Mouse (Mus musculus) midbrain, embryonic 12.5 days (tissue): Measurements from ENCODE around the gene Fbn1. TPM values are rescaled to one million over a fixed set of nuclear protein-coding genes. Genes with fewer than 3 reads are reported as not detected.

Experiments used
- ATAC-seq: fragments of 200-750 bp; cut with Nextera tagmentation; 2 replicates; pipeline ENCODE4 v1.8.0; 2017; ENCODE audit warnings: low read depth, moderate TSS enrichment, moderate library complexity; ENCODE audit not compliant: low FRiP score
- H3K27ac ChIP-seq: fragments of 300-500 bp; sonication (generic); replicated peaks from 2 replicates; pipeline ENCODE4 v1.5.1; 2016; ENCODE audit warnings: mild to moderate bottlenecking
- H3K27me3 ChIP-seq: fragments of 300-500 bp; sonication (generic); 2 replicates; pipeline ENCODE4 v1.6.1; 2016; ENCODE audit warnings: mild to moderate bottlenecking
- H3K36me3 ChIP-seq: fragments of 300-500 bp; sonication (generic); 2 replicates; pipeline ENCODE4 v1.6.1; 2016
- H3K4me1 ChIP-seq: fragments of 300-500 bp; sonication (generic); 2 replicates; pipeline ENCODE4 v1.6.1; 2016
- H3K4me2 ChIP-seq: fragments of 300-500 bp; sonication (generic); replicated peaks from 2 replicates; pipeline ENCODE4 v1.6.1; 2016; ENCODE audit warnings: mild to moderate bottlenecking, moderate library complexity
- H3K4me3 ChIP-seq: fragments of 300-500 bp; sonication (generic); 2 replicates; pipeline ENCODE4 v1.5.1; 2016; ENCODE audit warnings: mild to moderate bottlenecking
- H3K9ac ChIP-seq: fragments of 300-500 bp; sonication (generic); replicated peaks from 2 replicates; pipeline ENCODE4 v1.6.1; 2016; ENCODE audit warnings: mild to moderate bottlenecking, moderate library complexity
- H3K9me3 ChIP-seq: fragments of 300-500 bp; sonication (generic); 2 replicates; pipeline ENCODE4 v1.6.1; 2016; ENCODE audit warnings: mild to moderate bottlenecking
- WGBS: fragments of 180-500 bp; shearing (Covaris S2); methylation state at CpG from one replicate; pipeline ENCODE4 v1.1.7; 2016; 5-methylcytosine and 5-hydroxymethylcytosine counted together
- polyA plus RNA-seq: library from polyadenylated mRNA; unstranded; fragments of >200 nt; fragmentation: Nextera tagmentation; extraction: Ambion mirVana; gene quantifications from 2 replicates; pipeline ENCODE4 v1.2.1, GENCODE M21; 2016

Fbn1 gene
- polyA plus RNA-seq, 1 experiment from 2014 or later, result 10.9 TPM

DNA sequence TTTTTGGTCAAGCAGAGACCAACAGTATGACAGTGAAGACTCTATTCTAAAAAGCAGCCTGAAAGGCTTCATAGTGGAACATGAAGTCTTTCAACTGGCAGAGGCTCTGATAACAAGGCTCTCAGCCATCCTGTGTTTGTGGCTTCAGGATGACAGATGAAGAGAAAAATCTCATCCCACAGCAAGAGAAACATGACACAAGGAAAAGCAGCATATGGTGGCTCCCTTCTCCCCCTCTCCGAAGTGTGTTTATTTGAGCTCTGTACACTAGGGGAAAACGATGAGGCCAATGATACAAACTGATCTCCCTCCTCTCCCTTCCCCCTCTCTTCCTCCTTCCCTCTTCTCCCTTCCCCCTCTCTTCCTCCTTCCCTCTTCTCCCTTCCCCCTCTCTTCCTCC, 127.7 kb downstream of the Fbn1 start:
- peaks cover 3% of the 10 kb centered on the region; the same call in 1 of the 2 replicates for H3K36me3 ChIP-seq
- no peak overlapping the region for H3K9ac ChIP-seq
- no peaks in the 10 kb centered on the region for H3K4me1 ChIP-seq
- WGBS, result 87% methylated on average over 2 of the region's 2 CpGs
- H3K4me2 ChIP-seq, result no peak overlapping the region
- H3K9me3 ChIP-seq, result no peaks in the 10 kb centered on the region
- H3K27ac ChIP-seq, result no peak overlapping the region
- H3K4me3 ChIP-seq, result no peak overlapping the region
- ATAC-seq, result no peak
- no peaks in the 10 kb centered on the region for H3K27me3 ChIP-seq

DNA sequence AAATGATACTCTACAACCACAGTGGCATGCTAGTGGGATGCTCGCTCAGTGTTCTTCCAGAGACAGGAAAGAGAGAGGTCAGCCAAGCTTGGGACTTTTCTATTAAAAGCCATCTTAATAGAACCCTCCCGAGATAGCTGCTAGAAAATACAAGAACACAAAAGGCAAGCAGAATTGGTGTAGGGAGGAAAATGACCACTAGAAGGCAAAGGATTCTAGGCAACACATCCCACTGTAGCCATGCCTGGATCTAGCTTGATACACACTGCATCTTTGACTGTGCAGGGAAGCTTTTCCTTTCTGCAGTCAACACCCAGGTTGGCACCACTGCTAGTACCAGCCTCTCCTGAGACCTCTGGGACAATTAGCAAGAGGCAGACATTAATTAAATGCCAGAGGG, 128.6 kb downstream of the Fbn1 start:
- H3K4me1 ChIP-seq, result no peaks in the 10 kb centered on the region
- H3K27me3 ChIP-seq, result no peaks in the 10 kb centered on the region
- no peak overlapping the region for H3K4me2 ChIP-seq
- H3K9ac ChIP-seq, result no peak overlapping the region
- H3K4me3 ChIP-seq, result no peak overlapping the region
- H3K9me3 ChIP-seq, result no peaks in the 10 kb centered on the region
- peaks cover 3% of the 10 kb centered on the region; the same call in 1 of the 2 replicates for H3K36me3 ChIP-seq
- WGBS, result 90% methylated on average over 2 of the region's 2 CpGs
- no peak for ATAC-seq
- H3K27ac ChIP-seq, result no peak overlapping the region

DNA sequence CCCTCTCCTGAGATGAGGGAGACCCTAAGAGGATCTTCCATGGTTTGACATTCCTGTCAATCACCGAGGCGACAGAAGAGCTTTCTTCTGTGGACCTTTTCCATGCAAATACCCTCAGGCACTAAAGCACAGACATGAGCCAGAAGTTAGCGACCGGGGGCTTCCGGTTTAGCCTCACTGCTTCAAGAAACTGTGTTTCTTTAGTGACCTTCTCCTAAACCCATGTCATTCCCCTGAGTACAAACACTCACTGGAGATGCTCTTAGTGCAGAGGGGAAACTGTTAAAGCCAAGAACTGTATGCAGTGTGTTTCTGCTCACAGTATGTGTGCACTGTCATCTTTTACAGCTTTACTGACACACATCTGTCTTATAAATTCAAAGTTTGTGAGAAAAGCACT, 131.9 kb downstream of the Fbn1 start:
- H3K4me3 ChIP-seq, result no peak overlapping the region
- H3K36me3 ChIP-seq, result peaks cover 2% of the 10 kb centered on the region; the same call in 1 of the 2 replicates
- no peaks in the 10 kb centered on the region for H3K9me3 ChIP-seq
- no peak overlapping the region for H3K9ac ChIP-seq
- H3K27ac ChIP-seq, result no peak overlapping the region
- WGBS, result 47% methylated on average over 5 of the region's 5 CpGs
- no peaks in the 10 kb centered on the region for H3K4me1 ChIP-seq
- no peak for ATAC-seq
- H3K4me2 ChIP-seq, result no peak overlapping the region
- no peaks in the 10 kb centered on the region for H3K27me3 ChIP-seq

DNA sequence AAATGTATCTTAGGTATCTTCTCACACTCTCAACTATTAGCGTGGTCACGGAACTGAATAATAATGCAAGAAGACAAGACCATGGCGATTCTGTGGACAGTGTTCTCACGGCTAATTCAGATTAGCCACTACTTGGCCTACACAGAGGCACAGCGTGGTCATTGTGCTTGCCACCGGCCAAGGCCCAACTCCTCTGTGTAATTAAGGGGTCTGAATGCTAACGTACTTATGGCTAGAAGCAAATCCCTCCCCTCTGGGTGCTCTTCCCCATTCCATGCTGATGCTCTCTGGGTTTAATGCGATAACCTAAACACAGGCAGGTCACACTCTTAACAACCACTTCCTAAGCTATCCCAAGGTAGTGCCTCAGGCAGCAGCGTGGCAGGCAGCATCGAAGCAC, 132.5 kb downstream of the Fbn1 start:
- Histone ChIP-seq H3K9me3 (no peaks in the 10 kb centered on the region), H3K27ac (no peak overlapping the region), H3K4me3 (no peak overlapping the region), H3K36me3 (peaks cover 3% of the 10 kb centered on the region; the same call in 1 of the 2 replicates), H3K4me1 (no peaks in the 10 kb centered on the region), H3K9ac (no peak overlapping the region), H3K4me2 (no peak overlapping the region), H3K27me3 (no peaks in the 10 kb centered on the region)
- no peak for ATAC-seq
- 69% methylated on average over 10 of the region's 10 CpGs for WGBS

DNA sequence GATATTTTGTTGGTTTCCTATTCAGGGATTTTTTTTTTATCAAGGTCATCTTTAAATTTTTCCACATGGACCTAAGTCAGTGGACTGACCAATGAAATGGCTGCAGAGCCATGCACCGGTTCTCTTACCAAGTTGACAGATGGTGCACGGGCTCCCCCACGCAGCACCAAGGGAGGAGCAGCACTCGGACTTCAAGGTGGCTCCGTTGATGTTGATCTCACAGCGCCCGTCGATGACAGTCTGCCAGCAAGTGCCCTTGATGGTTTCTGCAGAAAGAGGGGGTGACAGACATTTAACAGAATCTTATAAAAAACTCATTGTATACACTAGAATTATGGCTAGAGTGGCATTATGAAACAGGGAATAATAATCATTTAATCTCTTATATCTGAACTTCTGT, 138.1 kb downstream of the Fbn1 start:
- Histone ChIP-seq H3K4me1 (no peaks in the 10 kb centered on the region), H3K4me2 (no peak overlapping the region), H3K9me3 (no peaks in the 10 kb centered on the region), H3K9ac (no peak overlapping the region), H3K27me3 (no peaks in the 10 kb centered on the region), H3K27ac (no peak overlapping the region), H3K36me3 (peaks cover 3% of the 10 kb centered on the region; the same call in 1 of the 2 replicates), H3K4me3 (no peak overlapping the region)
- no peak for ATAC-seq
- 88% methylated on average over 8 of the region's 8 CpGs for WGBS

DNA sequence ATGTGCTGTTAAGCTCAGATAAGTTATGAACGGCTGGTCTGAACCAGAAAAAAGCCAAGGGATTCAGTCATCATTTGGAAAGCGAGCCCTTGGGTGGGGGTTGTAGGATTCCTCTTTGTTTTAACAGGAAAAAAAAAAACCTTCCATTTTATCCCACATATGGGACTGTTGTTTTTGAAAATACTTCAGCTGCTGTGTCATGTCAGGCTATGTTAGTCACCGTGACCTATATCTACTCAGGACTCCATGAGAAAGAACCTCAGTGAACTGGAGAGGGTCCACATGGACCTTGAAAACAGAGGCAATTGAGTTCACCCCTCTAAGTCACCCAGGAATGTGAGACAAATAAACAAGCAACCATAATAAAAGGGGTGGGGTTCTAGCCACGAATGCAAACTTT, 139.2 kb downstream of the Fbn1 start:
- H3K4me1 ChIP-seq, result no peaks in the 10 kb centered on the region
- no peak overlapping the region for H3K4me3 ChIP-seq
- no peak overlapping the region for H3K27ac ChIP-seq
- 86% methylated on average over 4 of the region's 4 CpGs for WGBS
- no peak overlapping the region for H3K4me2 ChIP-seq
- peaks cover 3% of the 10 kb centered on the region; the same call in 1 of the 2 replicates for H3K36me3 ChIP-seq
- no peak overlapping the region for H3K9ac ChIP-seq
- H3K27me3 ChIP-seq, result no peaks in the 10 kb centered on the region
- ATAC-seq, result no peak
- H3K9me3 ChIP-seq, result no peaks in the 10 kb centered on the region

DNA sequence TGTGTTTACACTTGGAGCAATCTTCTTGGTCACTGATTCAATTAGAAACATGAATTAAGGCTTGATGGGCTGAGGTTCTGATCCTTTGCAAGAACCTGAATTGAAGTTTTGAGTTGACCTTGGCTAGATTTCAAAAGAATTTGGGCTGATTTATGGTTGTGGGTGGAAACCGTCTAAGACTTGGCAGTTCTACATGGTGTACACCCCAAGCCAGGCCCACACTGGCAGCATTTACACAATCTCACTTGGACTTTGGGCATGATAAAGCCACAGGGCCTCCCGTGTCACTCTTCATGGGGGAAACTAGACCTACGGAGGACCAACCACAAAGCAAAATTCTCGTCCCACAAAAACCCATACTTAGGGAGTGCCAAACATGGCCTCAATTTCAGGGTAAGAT, 146.1 kb downstream of the Fbn1 start:
- Histone ChIP-seq H3K4me3 (no peak overlapping the region), H3K9ac (no peak overlapping the region), H3K4me2 (no peak overlapping the region), H3K4me1 (no peaks in the 10 kb centered on the region), H3K9me3 (no peaks in the 10 kb centered on the region), H3K36me3 (0 out of 2 replicates have a peak, but pooled peaks cover 9% of the 10 kb centered on the region), H3K27me3 (no peaks in the 10 kb centered on the region), H3K27ac (no peak overlapping the region)
- WGBS, result 84% methylated on average over 4 of the region's 4 CpGs
- no peak for ATAC-seq

DNA sequence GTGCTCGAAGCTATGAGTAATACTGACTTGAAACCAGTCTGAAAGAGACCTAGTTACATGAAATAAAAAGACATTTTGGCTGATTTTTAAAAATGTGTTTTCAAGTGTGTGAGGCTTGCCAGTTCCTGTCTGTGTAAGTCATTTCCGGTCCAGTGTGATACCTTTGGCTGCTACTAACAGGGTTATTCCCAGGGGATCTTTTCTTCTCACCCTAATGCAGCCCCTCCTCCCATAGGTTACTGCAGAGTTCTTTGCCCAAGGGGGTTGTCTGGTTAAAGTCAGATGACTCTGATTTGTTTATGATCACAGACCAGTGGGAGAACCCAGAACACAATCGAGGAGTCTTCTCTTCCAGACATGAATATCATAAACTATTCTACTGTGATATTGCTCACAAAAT, 151.3 kb downstream of the Fbn1 start:
- no peak for ATAC-seq
- H3K4me2 ChIP-seq, result no peak overlapping the region
- H3K27ac ChIP-seq, result no peak overlapping the region
- H3K9me3 ChIP-seq, result no peaks in the 10 kb centered on the region
- H3K4me1 ChIP-seq, result no peaks in the 10 kb centered on the region
- WGBS, result 92% methylated on average over 3 of the region's 3 CpGs
- H3K9ac ChIP-seq, result no peak overlapping the region
- no peaks in the 10 kb centered on the region for H3K27me3 ChIP-seq
- no peak overlapping the region for H3K4me3 ChIP-seq
- H3K36me3 ChIP-seq, result 0 out of 2 replicates have a peak, but pooled peaks cover 8% of the 10 kb centered on the region

DNA sequence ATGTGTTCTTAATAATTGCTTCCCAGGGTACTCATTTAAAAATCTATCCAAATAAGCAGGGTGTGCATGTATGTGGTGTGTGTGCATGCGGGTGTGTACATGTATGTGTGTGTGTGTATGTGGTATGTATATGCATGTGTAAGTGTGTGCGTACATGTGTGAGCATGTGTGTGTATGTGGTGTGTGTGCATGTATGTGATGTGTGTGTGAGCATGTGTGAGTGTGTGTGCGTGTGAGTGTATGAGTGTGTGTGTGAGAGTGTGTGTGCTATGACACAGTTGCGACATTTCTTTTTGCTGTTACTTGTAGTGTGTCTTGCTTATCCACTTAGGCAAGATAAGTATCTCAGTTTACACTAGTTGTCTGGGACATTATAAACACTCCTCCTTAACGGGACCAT, 151.7 kb downstream of the Fbn1 start:
- no peak for ATAC-seq
- Histone ChIP-seq H3K4me2 (no peak overlapping the region), H3K4me3 (no peak overlapping the region), H3K4me1 (no peaks in the 10 kb centered on the region), H3K27me3 (no peaks in the 10 kb centered on the region), H3K36me3 (0 out of 2 replicates have a peak, but pooled peaks cover 10% of the 10 kb centered on the region), H3K9me3 (no peaks in the 10 kb centered on the region), H3K27ac (no peak overlapping the region), H3K9ac (no peak overlapping the region)
- WGBS, result 87% methylated on average over 5 of the region's 5 CpGs

DNA sequence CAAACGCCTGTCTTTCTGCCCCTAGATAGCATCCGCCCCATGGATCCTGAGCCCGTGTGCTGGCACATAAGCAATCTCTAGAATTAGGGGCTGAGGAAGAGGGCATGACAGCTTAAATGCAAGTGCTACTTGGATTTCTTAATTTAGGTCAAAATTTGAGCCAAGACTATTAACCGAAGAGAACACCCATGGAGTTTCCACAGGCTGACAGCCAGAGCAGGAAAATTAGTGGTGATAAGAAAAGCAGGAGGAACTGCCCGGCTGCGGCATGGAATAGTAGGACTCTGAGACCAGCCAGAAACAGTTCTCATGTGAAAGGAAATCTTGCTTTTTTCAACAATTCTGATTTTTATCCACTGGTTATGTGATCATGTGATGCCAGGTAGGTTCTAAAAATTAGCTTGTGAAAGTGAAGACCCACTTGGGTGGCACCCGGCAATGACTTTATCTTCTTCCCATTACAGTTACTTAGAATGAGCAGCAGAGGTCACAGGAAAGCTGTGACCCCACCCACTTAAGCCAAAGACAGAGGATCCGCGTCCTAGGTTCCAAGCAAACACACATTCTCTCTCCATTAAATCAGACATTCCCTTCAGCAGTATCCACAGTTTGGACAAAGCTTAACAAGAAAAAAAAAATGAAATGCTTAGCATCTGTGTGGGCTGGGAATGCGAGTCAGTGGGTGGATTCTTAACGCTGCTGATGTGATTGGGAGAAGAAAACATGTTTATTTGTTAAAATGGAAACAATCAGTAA, 152.4 kb downstream of the Fbn1 start:
- H3K27ac ChIP-seq, result no peak overlapping the region
- H3K4me2 ChIP-seq, result no peak overlapping the region
- no peaks in the 10 kb centered on the region for H3K27me3 ChIP-seq
- H3K9ac ChIP-seq, result no peak overlapping the region
- H3K4me1 ChIP-seq, result no peaks in the 10 kb centered on the region
- no peaks in the 10 kb centered on the region for H3K9me3 ChIP-seq
- H3K4me3 ChIP-seq, result no peak overlapping the region
- no peak for ATAC-seq
- 0 out of 2 replicates have a peak, but pooled peaks cover 13% of the 10 kb centered on the region for H3K36me3 ChIP-seq
- WGBS, result 70% methylated on average over 11 of the region's 11 CpGs

DNA sequence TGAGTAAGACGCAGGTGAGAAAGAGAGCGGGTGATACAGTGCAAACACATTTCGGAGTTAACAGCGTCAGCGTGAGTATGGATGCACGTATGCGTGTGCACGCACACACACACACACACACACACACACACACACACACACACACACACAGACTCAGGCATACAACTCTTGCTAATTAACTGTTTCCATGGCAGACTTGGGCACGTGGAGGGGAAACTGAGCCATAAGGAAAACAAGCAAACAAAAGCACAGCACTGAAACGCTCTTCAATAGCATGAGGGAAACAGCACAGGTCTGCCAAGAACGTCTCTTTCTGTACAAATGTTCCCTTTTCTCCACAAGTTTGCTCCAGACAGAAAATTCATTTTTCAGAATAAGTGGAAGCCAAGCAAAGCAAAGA, 153.2 kb downstream of the Fbn1 start:
- Histone ChIP-seq H3K36me3 (0 out of 2 replicates have a peak, but pooled peaks cover 11% of the 10 kb centered on the region), H3K9me3 (no peaks in the 10 kb centered on the region), H3K27me3 (no peaks in the 10 kb centered on the region), H3K4me3 (no peak overlapping the region), H3K9ac (no peak overlapping the region), H3K4me2 (no peak overlapping the region), H3K4me1 (no peaks in the 10 kb centered on the region), H3K27ac (no peak overlapping the region)
- 77% methylated on average over 11 of the region's 11 CpGs for WGBS
- no peak for ATAC-seq

DNA sequence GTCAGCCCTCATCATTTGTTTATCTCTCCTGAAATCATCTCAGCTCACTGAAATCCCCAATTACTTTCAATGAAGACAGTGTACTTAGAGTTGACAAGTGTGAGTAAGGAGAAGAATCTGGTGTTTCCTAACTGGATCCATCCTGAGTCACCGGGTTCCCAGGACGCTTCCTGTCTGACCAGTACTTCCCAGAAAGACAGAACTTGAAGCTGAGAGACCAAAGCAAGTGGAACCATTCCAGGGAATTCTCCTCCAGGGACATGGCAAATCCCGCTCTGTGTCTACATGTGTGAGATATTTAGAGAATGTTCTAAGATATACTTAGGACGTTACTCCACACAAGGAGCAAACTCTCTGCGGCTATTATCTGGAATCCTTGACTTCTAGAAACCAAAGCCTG, 158.6 kb downstream of the Fbn1 start:
- no peak overlapping the region for H3K27ac ChIP-seq
- no peaks in the 10 kb centered on the region for H3K4me1 ChIP-seq
- H3K27me3 ChIP-seq, result no peaks in the 10 kb centered on the region
- no peak overlapping the region for H3K4me3 ChIP-seq
- WGBS, result 93% methylated on average over 5 of the region's 5 CpGs
- 0 out of 2 replicates have a peak, but pooled peaks cover 9% of the 10 kb centered on the region for H3K36me3 ChIP-seq
- no peak overlapping the region for H3K4me2 ChIP-seq
- ATAC-seq, result no peak
- no peaks in the 10 kb centered on the region for H3K9me3 ChIP-seq
- no peak overlapping the region for H3K9ac ChIP-seq
